Mouse (Mus musculus): ENCODE data around the gene Gm47985. TPM values are rescaled to one million over a fixed set of nuclear protein-coding genes. Genes with fewer than 3 reads are reported as not detected.
"Not testable (repeated sequence)": the region's sequence is repeated elsewhere in the genome, so short reads cannot be mapped to it uniquely, and the experiment has no call there.

Gene Gm47985
- polyA plus RNA-seq, 1 experiment from 2014 or later: not detected

DNA sequence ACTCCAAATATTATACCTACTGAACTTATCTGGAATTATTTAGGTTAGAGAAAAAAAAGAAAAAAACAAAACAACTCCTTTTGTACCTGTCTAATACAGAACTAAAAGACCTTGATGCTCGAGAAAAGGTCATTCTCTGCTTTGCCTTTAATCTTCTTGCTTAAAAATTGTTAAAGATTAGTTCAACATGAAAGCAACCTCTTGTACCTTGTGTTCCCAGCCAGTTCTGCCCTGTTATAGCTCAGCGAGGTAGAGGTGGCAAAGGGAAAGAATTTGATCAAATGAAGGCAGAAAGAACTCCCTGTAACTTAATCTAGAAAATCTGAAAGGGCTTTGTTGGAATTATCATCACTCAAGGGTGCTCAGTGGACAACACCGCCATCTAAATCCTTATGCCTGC is 3.8 kb downstream of the Gm47985 start:
- not testable (repeated sequence) for H3K4me1 ChIP-seq (replicated peaks); H3K27me3 ChIP-seq (replicated peaks); H3K27ac ChIP-seq; H3K36me3 ChIP-seq; H3K4me2 ChIP-seq (replicated peaks); H3K9me3 ChIP-seq; H3K4me3 ChIP-seq (replicated peaks); ATAC-seq; H3K9ac ChIP-seq
- 80% methylated on average over 3 of the region's 3 CpGs for WGBS

DNA sequence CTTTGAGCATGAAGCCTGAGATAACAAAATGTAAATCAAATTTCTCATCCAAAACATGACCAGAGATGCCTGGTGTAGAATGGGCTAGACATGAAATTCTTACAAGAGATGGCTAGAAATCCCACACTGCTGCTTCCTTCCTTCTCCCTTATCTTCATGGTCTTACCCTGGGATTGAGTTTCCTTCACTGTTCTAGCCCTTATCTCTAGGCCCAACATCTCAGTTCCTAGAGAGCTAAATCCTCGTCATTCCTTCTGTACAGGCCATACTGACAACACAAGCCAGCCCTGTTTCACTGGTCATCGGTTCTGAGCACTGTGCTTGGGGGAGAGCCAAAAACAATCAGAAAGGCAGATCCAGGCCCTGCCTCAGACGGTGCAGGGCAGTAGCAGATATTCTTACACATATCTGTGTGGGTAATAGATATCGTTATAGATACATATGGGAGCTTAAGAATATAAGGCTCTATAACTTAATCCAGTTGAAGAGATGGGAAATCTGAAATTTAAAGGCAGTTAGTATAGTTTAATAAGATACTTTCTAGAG is 4.6 kb downstream of the Gm47985 start:
- H3K9me3 ChIP-seq; H3K4me1 ChIP-seq (replicated peaks); H3K4me3 ChIP-seq (replicated peaks); H3K27me3 ChIP-seq (replicated peaks); H3K9ac ChIP-seq; H3K27ac ChIP-seq; H3K36me3 ChIP-seq; ATAC-seq; H3K4me2 ChIP-seq (replicated peaks): not testable (repeated sequence)
- WGBS: 76% methylated on average over 4 of the region's 4 CpGs

- ATAC-seq: no peak
- Histone ChIP-seq H3K27ac (no peak overlapping the region), H3K4me1 (replicated peaks) (no peaks in the 10 kb centered on the region), H3K4me3 (replicated peaks) (no peak overlapping the region), H3K9me3 (no peaks in the 10 kb centered on the region), H3K4me2 (replicated peaks) (no peak overlapping the region), H3K9ac (no peak overlapping the region), H3K36me3 (no peaks in the 10 kb centered on the region), H3K27me3 (replicated peaks) (no peaks in the 10 kb centered on the region)
- 86% methylated on average over 4 of the region's 4 CpGs for WGBS
Measured at GRCm38 (mm10) chr1:151188469-151188868, 6.1 kb downstream of the Gm47985 start.

DNA sequence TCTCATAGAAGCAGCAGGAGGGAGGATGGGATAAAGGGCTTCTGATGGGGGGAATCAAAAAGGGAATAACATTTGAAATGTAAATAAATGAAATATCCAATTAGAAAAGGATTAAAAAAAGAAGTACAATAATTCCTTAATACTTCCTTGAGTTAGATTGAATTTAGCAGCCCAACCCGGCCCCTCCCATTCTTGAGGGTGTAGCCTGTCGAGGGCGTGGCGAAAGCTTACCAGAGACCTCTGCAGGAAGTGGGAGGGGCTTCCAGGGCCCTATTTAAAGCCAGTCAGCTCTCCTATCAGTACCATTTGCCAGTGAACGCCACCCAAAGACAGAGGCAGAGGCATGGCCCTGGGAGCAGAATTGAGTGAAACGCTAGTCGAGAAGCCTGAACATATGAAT is 9.7 kb downstream of the Gm47985 start, which contains the start of gene Gm8947:
TSS of gene Gm8947 (plus strand) at position 302 of the 400 bp plus-strand sequence.
- H3K9me3 ChIP-seq; H3K4me3 ChIP-seq (replicated peaks); H3K27ac ChIP-seq; H3K36me3 ChIP-seq; ATAC-seq; H3K27me3 ChIP-seq (replicated peaks); H3K4me2 ChIP-seq (replicated peaks); H3K4me1 ChIP-seq (replicated peaks); H3K9ac ChIP-seq: not testable (repeated sequence)
- 92% methylated on average over 3 of the region's 7 CpGs for WGBS

- H3K36me3 ChIP-seq; H3K4me1 ChIP-seq (replicated peaks); H3K9me3 ChIP-seq; H3K9ac ChIP-seq; ATAC-seq; H3K4me3 ChIP-seq (replicated peaks); H3K27me3 ChIP-seq (replicated peaks); H3K27ac ChIP-seq; H3K4me2 ChIP-seq (replicated peaks): not testable (repeated sequence)
- 93% methylated on average over 15 of the region's 15 CpGs for WGBS
Measured at GRCm38 (mm10) chr1:151192739-151193138, 10.4 kb downstream of the Gm47985 start.

DNA sequence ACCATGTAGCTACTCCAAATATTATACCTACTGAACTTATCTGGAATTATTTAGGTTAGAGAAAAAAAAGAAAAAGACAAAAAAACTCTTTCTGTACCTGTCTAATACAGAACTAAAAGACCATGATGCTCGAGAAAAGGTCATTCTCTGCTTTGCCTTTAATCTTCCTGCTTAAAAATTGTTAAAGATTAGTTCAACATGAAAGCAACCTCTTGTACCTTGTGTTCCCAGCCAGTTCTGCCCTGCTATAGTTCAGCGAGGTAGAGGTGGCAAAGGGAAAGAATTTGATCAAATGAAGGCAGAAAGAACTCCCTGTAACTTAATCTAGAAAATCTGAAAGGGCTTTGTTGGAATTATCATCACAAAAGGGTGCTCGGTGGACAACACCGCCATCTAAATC is 13.6 kb downstream of the Gm47985 start:
- not testable (repeated sequence) for ATAC-seq; H3K27me3 ChIP-seq (replicated peaks); H3K4me1 ChIP-seq (replicated peaks); H3K9ac ChIP-seq; H3K27ac ChIP-seq; H3K4me2 ChIP-seq (replicated peaks); H3K36me3 ChIP-seq; H3K4me3 ChIP-seq (replicated peaks); H3K9me3 ChIP-seq
- WGBS: 79% methylated on average over 4 of the region's 4 CpGs

DNA sequence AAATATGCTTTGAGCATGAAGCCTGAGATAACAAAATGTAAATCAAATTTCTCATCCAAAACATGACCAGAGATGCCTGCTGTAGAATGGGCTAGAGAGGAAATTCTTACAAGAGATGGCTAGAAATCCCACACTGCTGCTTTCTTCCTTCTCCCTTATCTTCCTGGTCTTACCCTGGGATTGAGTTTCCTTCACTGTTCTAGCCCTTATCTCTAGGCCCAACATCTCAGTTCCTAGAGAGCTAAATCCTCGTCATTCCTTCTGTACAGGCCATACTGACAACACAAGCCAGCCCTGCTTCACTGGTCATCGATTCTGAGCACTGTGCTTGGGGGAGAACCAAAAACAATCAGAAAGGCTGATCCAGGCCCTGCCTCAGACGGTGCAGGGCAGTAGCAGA is 14.4 kb downstream of the Gm47985 start:
- not testable (repeated sequence) for H3K9me3 ChIP-seq; H3K4me3 ChIP-seq (replicated peaks); ATAC-seq; H3K4me1 ChIP-seq (replicated peaks); H3K9ac ChIP-seq; H3K4me2 ChIP-seq (replicated peaks); H3K27ac ChIP-seq; H3K36me3 ChIP-seq; H3K27me3 ChIP-seq (replicated peaks)
- 78% methylated on average over 3 of the region's 3 CpGs for WGBS

DNA sequence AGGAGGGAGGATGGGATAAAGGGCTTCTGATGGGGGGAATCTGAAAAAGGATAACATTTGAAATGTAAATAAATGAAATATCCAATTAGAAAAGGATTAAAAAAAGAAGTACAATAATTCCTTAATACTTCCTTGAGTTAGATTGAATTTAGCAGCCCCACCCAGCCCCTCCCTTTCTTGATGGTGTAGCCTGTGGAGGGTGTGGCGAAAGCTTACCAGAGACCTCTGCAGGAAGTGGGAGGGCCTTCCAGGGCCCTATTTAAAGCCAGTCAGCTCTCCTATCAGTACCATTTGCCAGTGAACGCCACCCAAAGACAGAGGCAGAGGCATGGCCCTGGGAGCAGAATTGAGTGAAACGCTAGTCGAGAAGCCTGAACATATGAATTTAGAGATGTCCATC is 15.8 kb downstream of the Gm47985 start, which contains the start of gene Gm47995:
TSS of gene Gm47995 (plus strand) at position 329 of the 400 bp plus-strand sequence.
- not testable (repeated sequence) for H3K9me3 ChIP-seq; H3K4me1 ChIP-seq (replicated peaks); H3K4me3 ChIP-seq (replicated peaks); H3K27me3 ChIP-seq (replicated peaks); H3K27ac ChIP-seq; ATAC-seq; H3K4me2 ChIP-seq (replicated peaks); H3K36me3 ChIP-seq; H3K9ac ChIP-seq
- WGBS: 71% methylated on average over 2 of the region's 4 CpGs

GRCm38 (mm10) chr1:151200620-151201019 is 18.3 kb downstream of the Gm47985 start:
- not testable (repeated sequence) for H3K9me3 ChIP-seq; H3K4me2 ChIP-seq (replicated peaks); H3K4me1 ChIP-seq (replicated peaks); H3K9ac ChIP-seq; H3K27ac ChIP-seq; ATAC-seq; H3K36me3 ChIP-seq; H3K4me3 ChIP-seq (replicated peaks); H3K27me3 ChIP-seq (replicated peaks)

DNA sequence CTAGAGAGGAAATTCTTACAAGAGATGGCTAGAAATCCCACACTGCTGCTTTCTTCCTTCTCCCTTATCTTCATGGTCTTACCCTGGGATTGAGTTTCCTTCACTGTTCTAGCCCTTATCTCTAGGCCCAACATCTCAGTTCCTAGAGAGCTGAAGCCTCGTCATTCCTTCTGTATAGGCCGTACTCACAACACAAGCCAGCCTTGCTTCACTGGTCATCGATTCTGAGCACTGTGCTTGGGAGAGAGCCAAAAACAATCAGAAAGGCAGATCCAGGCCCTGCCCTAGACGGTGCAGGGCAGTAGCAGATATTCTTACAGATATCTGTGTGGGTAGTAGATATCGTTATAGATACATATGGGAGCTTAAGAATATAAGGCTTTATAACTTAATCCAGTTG is 20.4 kb downstream of the Gm47985 start:
- not testable (repeated sequence) for ATAC-seq

DNA sequence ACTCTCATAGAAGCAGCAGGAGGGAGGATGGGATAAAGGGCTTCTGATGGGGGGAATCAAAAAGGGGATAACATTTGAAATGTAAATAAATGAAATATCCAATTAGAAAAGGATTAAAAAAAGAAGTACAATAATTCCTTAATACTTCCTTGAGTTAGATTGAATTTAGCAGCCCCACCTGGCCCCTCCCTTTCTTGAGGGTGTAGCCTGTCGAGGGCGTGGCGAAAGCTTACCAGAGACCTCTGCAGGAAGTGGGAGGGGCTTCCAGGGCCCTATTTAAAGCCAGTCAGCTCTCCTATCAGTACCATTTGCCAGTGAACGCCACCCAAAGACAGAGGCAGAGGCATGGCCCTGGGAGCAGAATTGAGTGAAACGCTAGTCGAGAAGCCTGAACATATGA is 21.5 kb downstream of the Gm47985 start, which contains the start of gene 3110040M04Rik:
TSS of gene 3110040M04Rik (plus strand) at position 304 of the 400 bp plus-strand sequence.
- not testable (repeated sequence) for H3K9me3 ChIP-seq; H3K36me3 ChIP-seq; H3K9ac ChIP-seq; H3K4me2 ChIP-seq (replicated peaks); H3K4me1 ChIP-seq (replicated peaks); H3K27ac ChIP-seq; H3K27me3 ChIP-seq (replicated peaks); H3K4me3 ChIP-seq (replicated peaks); ATAC-seq
- no CpG with 5 or more reads among the region's 6 CpGs for WGBS

More for the DNA sequence above, 20.4 kb downstream of the Gm47985 start:
- H3K27me3 ChIP-seq (replicated peaks); H3K4me2 ChIP-seq (replicated peaks); H3K27ac ChIP-seq; H3K9me3 ChIP-seq; H3K36me3 ChIP-seq; H3K9ac ChIP-seq; H3K4me1 ChIP-seq (replicated peaks); H3K4me3 ChIP-seq (replicated peaks): not testable (repeated sequence)
- 76% methylated on average over 4 of the region's 5 CpGs for WGBS

DNA sequence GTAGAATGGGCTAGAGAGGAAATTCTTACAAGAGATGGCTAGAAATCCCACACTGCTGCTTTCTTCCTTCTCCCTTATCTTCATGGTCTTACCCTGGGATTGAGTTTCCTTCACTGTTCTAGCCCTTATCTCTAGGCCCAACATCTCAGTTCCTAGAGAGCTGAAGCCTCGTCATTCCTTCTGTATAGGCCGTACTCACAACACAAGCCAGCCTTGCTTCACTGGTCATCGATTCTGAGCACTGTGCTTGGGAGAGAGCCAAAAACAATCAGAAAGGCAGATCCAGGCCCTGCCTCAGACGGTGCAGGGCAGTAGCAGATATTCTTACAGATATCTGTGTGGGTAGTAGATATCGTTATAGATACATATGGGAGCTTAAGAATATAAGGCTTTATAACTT is 26.2 kb downstream of the Gm47985 start:
- ATAC-seq: 0 out of 2 replicates have a peak, but pooled peaks have one; percentile 41
- not testable (repeated sequence) for H3K4me3 ChIP-seq (replicated peaks); H3K4me2 ChIP-seq (replicated peaks); H3K4me1 ChIP-seq (replicated peaks); H3K9ac ChIP-seq; H3K27me3 ChIP-seq (replicated peaks); H3K27ac ChIP-seq; H3K9me3 ChIP-seq; H3K36me3 ChIP-seq
- WGBS: 73% methylated on average over 4 of the region's 5 CpGs

- H3K9ac ChIP-seq; H3K4me2 ChIP-seq (replicated peaks); ATAC-seq; H3K4me1 ChIP-seq (replicated peaks); H3K9me3 ChIP-seq; H3K27me3 ChIP-seq (replicated peaks); H3K4me3 ChIP-seq (replicated peaks); H3K27ac ChIP-seq; H3K36me3 ChIP-seq: not testable (repeated sequence)
Measured at GRCm38 (mm10) chr1:151208944-151209343, 26.6 kb downstream of the Gm47985 start.
